20 mouse cellular contexts compared by ENCODE assay signal in genomic region chr5:146596612-146597502, GRCm38 (mm10). TPM values are rescaled to one million over a fixed set of nuclear protein-coding genes. Genes with fewer than 3 reads are reported as not detected.
"Had no signal": no experiment of that assay in that cellular context is flagged by ENCODE, and none has a peak within 500 bp of the region (broad histone marks: within the 10 kb centered on the region; RNA-seq: fewer than 3 reads in every experiment).

No protein-coding gene starts in this region.

- DNase-seq: kidney, adult 2 months; kidney, postnatal 25 days; lung, adult 2 months; lung, postnatal 36 days; retina, postnatal 1 day; right cerebral cortex, postnatal 14 days; thymus, postnatal 4 days had no signal

- H3K27ac ChIP-seq: kidney, embryonic 15.5 days; limb, embryonic 15.5 days; midbrain, embryonic 15.5 days; neural tube, embryonic 13.5 days; stomach, postnatal 0 days had no signal

- H3K4me1 ChIP-seq: kidney, embryonic 15.5 days; limb, embryonic 15.5 days; megakaryocyte, embryonic 14.5 days; midbrain, embryonic 15.5 days; neural tube, embryonic 13.5 days had no signal

- H3K9me3 ChIP-seq: kidney, embryonic 15.5 days; limb, embryonic 15.5 days; midbrain, embryonic 15.5 days had no signal

- H3K4me3 ChIP-seq: kidney, embryonic 15.5 days; limb, embryonic 15.5 days; megakaryocyte, embryonic 14.5 days; midbrain, embryonic 15.5 days; neural tube, embryonic 13.5 days had no signal

- ATAC-seq: lung, postnatal 0 days; midbrain, embryonic 15.5 days had no signal

- H3K4me2 ChIP-seq: kidney, embryonic 15.5 days; limb, embryonic 15.5 days; midbrain, embryonic 11.5 days; midbrain, embryonic 15.5 days; neural tube, embryonic 13.5 days had no signal

- H3K36me3 ChIP-seq: kidney, embryonic 15.5 days; limb, embryonic 15.5 days; midbrain, embryonic 15.5 days; neural tube, embryonic 13.5 days had no signal

- H3K27me3 ChIP-seq: kidney, embryonic 15.5 days; limb, embryonic 15.5 days; midbrain, embryonic 15.5 days had no signal

- H3K9ac ChIP-seq: kidney, embryonic 15.5 days; limb, embryonic 15.5 days; midbrain, embryonic 15.5 days; neural tube, embryonic 13.5 days had no signal

RNA-seq across cellular contexts. Expression of gene Gpr12, which starts 11.8 kb away (rescaled TPM):
- polyA plus RNA-seq: lung, adult 2 months; lung, postnatal 0 days had no signal

RNA-seq across cellular contexts. Expression of gene Gm3415, which starts 40.9 kb away (rescaled TPM):
- total RNA-seq: layer of hippocampus, postnatal 25 days; left cerebral cortex, adult 8-10 months; left cerebral cortex, postnatal 25 days had no signal
- polyA plus RNA-seq: kidney, adult 2 months; kidney, embryonic 15.5 days; limb, embryonic 11.5 days; limb, embryonic 15.5 days; lung, adult 2 months; lung, postnatal 0 days; midbrain, embryonic 11.5 days; midbrain, embryonic 15.5 days; neural tube, embryonic 13.5 days; spleen, adult 2 months; stomach, postnatal 0 days had no signal

RNA-seq across cellular contexts. Expression of gene Gm3409, which starts 59.4 kb away (rescaled TPM):
- total RNA-seq: layer of hippocampus, postnatal 25 days; left cerebral cortex, adult 8-10 months; left cerebral cortex, postnatal 25 days had no signal
- polyA plus RNA-seq: kidney, adult 2 months; kidney, embryonic 15.5 days; limb, embryonic 11.5 days; limb, embryonic 15.5 days; lung, adult 2 months; lung, postnatal 0 days; midbrain, embryonic 11.5 days; midbrain, embryonic 15.5 days; neural tube, embryonic 13.5 days; spleen, adult 2 months; stomach, postnatal 0 days had no signal
